Mouse (Mus musculus): ENCODE data around the gene Gm6676. TPM values are rescaled to one million over a fixed set of nuclear protein-coding genes. Genes with fewer than 3 reads are reported as not detected.

Gm6676 gene
- polyA plus RNA-seq (2012; rRNA removed; ENCODE audit: low replicate concordance) = not detected in 2 replicates

GRCm38 (mm10) chr14:7125312-7125711 is at the start of gene Gm6676:
Gm6676 (minus strand) TSS chr14:7125412.

GRCm38 (mm10) chr14:7174483-7174971 is 49.3 kb upstream of the Gm6676 start, which contains the start of gene Gm3512:
Gm3512 (minus strand) TSS chr14:7174533.

GRCm38 (mm10) chr14:7100521-7100920 is 24.7 kb downstream of the Gm6676 start, which contains the start of gene Gm3696:
Gm3696 (minus strand) TSS chr14:7100621.

Other genes with a start within 250 kb of the Gm6676 start
- not detected in 2 replicates for gene Gm3667, start 235.4 kb downstream of the Gm6676 start, polyA plus RNA-seq (2012; rRNA removed; ENCODE audit: low replicate concordance)
- not detected in 2 replicates for gene Gm6356, start 151.6 kb downstream of the Gm6676 start, polyA plus RNA-seq (2012; rRNA removed; ENCODE audit: low replicate concordance)
- not detected in 2 replicates for gene Gm10406, start 98.0 kb downstream of the Gm6676 start, polyA plus RNA-seq (2012; rRNA removed; ENCODE audit: low replicate concordance)
- not detected in 2 replicates for gene Gm3685, start 80.4 kb downstream of the Gm6676 start, polyA plus RNA-seq (2012; rRNA removed; ENCODE audit: low replicate concordance)
- not detected in 2 replicates for gene Gm3696, start 24.8 kb downstream of the Gm6676 start, polyA plus RNA-seq (2012; rRNA removed; ENCODE audit: low replicate concordance)
- gene Gm3512, start 49.1 kb upstream of the Gm6676 start, polyA plus RNA-seq (2012; rRNA removed; ENCODE audit: low replicate concordance) = not detected in 2 replicates
- not detected in 2 replicates for gene Gm16434, start 69.1 kb upstream of the Gm6676 start, polyA plus RNA-seq (2012; rRNA removed; ENCODE audit: low replicate concordance)
- not detected in 2 replicates for gene Gm3727, start 139.3 kb upstream of the Gm6676 start, polyA plus RNA-seq (2012; rRNA removed; ENCODE audit: low replicate concordance)
- not detected in 2 replicates for gene Gm3739, start 189.6 kb upstream of the Gm6676 start, polyA plus RNA-seq (2012; rRNA removed; ENCODE audit: low replicate concordance)
- not detected in 2 replicates for gene Gm5797, start 207.0 kb upstream of the Gm6676 start, polyA plus RNA-seq (2012; rRNA removed; ENCODE audit: low replicate concordance)
- gene Gm8374, start 239.7 kb upstream of the Gm6676 start, polyA plus RNA-seq (2012; rRNA removed; ENCODE audit: low replicate concordance) = not detected in 2 replicates